Mouse (Mus musculus): Measurements from ENCODE around the gene Klhdc8a. TPM values are rescaled to one million over a fixed set of nuclear protein-coding genes. Genes with fewer than 3 reads are reported as not detected.

The Klhdc8a gene
- total and polyA plus RNA-seq, 3 experiments = not detected

DNA sequence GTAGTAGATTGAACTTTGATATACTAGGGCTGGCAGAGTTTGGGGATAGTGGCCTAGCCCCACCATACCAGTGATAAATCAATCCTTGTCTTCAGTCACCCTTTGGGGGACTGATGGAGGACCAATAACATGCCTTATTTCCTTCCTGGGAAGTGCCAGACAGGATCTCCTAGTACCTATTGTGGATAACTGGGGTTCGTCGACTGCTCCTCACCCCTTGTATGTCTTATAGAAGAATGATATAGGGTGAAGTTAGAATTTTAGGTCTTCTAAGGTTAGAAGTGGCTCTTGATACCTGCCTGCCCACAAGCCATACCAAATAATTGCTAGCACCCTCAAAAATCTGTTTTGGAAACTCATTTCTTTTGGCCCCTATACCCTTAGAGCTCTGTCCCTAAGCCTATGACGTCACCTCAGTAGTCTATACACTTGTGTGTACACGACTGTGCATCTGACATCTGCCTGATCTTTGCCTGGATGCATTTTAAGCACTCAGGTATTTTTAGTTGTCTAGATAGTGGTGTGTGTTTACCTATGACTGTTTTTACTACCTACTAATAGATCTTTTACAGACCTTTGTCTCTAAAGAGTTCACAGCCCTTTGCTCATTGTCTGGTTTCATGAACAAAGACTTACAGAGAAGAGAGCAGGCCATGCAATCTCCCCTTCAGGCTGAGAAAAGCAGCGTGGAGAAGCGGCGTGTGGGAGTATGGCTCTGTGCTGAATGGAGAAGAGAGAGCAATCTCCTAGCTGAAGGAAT is 23.6 kb downstream of the Klhdc8a start:
- H3K79me2 ChIP-seq (replicated peaks; ENCODE audit: control insufficient read depth, extremely low read depth, insufficient read depth, poor library complexity, severe bottlenecking) = no peaks in the 10 kb centered on the region
- no peak overlapping the region for H3K4me3 ChIP-seq (replicated peaks in 1 of 3; ENCODE audit: low read depth in 2 of 3, low read length in 2 of 3, poor library complexity in 1 of 3)
- no peaks in the 10 kb centered on the region for H3K9me3 ChIP-seq (replicated peaks; ENCODE audit: low read length)
- peaks cover 0 to 8% of the 10 kb centered on the region in 2 experiments; a peak in 3 of 4 replicates for H3K4me1 ChIP-seq (ENCODE audit: control insufficient read depth in 1 of 2, insufficient read depth in 2 of 2)
- peaks cover 2% of the 10 kb centered on the region for H3K27me3 ChIP-seq (replicated peaks)
- DNase-seq (ENCODE audit: extremely low read depth) = no peak
- dilution Hi-C loops (cut with MboI; ENCODE audit: extremely low pct_ligation_motif_present, extremely low pct_unique_long_range_greater_than_20kb, low sequenced_read_pairs) (no loop called here), in situ Hi-C loops (cut with MboI; ENCODE audit: low pct_ligation_motif_present, low pct_unique_long_range_greater_than_20kb, low sequenced_read_pairs) (no loop called here)
- no peak overlapping the region for H3K9ac ChIP-seq (ENCODE audit: insufficient read depth, low read depth)
- no peaks in the 10 kb centered on the region for H3K36me3 ChIP-seq (replicated peaks in 1 of 2; ENCODE audit: control insufficient read depth in 1 of 2, insufficient read depth in 1 of 2, low read length in 1 of 2)
- no peak overlapping the region for H3K4me2 ChIP-seq (ENCODE audit: insufficient read depth, low read depth, poor library complexity, severe bottlenecking)
- H3K27ac ChIP-seq (ENCODE audit: insufficient read depth, low read depth) = no peak overlapping the region
- TF ChIP-seq BHLHE40 (IDR thresholded peaks at IDR 0.05; ENCODE audit: low read depth, low read length) = no peak
- TF ChIP-seq E2F4 (IDR thresholded peaks at IDR 0.05; ENCODE audit: insufficient replicate concordance, low read depth, low read length) = no peak
- no peak for TF ChIP-seq CHD2 (IDR thresholded peaks at IDR 0.05; ENCODE audit: low read length)
- no peak for TF ChIP-seq ZMIZ1 (IDR thresholded peaks at IDR 0.05; ENCODE audit: low read depth, low read length)
- no peak for TF ChIP-seq CTCF (conservative IDR thresholded peaks at IDR 0.05 in 1 of 2, IDR thresholded peaks at IDR 0.05 in 1 of 2; ENCODE audit: low read depth in 2 of 2, low read length in 2 of 2)
- no peak for TF ChIP-seq JUND (conservative IDR thresholded peaks at IDR 0.05; ENCODE audit: low read depth, low read length)
- no peak for TF ChIP-seq GABPA (IDR thresholded peaks at IDR 0.05; ENCODE audit: insufficient replicate concordance, low read depth, low read length)
- TF ChIP-seq MAX (IDR thresholded peaks at IDR 0.05; ENCODE audit: low read length) = no peak

DNA sequence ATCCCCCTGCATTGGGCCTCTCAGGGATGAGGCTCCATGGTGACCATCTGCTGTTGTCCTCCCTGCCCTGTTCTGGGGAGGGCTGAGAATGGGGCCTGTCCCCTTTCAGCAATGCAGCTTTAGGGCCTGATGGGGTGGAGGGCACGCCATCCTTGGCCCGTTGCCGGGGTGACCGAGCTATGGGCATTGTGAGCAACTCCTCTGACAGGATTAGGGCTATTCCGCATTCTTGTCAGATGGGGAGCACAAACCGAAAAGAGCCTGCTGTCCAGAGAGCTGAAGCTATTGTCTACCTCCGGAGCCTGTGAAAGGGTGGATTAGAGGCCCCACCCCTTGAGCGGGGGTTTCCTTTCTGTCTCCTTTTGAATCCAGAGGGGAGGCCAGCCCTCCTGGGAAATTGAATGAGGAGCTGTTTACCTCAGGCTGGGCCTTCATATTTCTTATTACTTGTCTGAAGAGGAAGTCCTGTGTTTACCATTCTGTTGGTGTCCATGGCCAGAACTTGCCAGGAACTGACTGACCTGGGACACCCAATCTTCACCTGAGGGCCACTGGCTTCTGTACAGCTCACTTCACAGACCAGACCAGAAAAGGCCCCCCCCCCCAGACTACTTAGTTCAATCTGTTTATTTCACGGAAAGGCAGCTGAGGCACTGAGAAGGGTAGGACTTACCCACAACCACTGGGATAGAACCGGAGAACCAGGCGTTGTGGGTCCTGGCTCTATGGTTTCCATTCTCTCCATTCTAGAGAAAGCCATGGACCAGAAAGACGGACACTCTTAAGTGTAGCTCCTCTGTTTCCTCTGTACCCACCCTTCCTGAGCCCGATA is 24.5 kb downstream of the Klhdc8a start:
- no peaks in the 10 kb centered on the region for H3K79me2 ChIP-seq (replicated peaks; ENCODE audit: control insufficient read depth, extremely low read depth, insufficient read depth, poor library complexity, severe bottlenecking)
- no peaks in the 10 kb centered on the region for H3K36me3 ChIP-seq (replicated peaks in 1 of 2; ENCODE audit: control insufficient read depth in 1 of 2, insufficient read depth in 1 of 2, low read length in 1 of 2)
- H3K27ac ChIP-seq (ENCODE audit: insufficient read depth, low read depth) = no peak overlapping the region
- no peak for TF ChIP-seq NRF1 (IDR thresholded peaks at IDR 0.05; ENCODE audit: low read depth, low read length)
- no peak for TF ChIP-seq BHLHE40 (IDR thresholded peaks at IDR 0.05; ENCODE audit: low read depth, low read length)
- TF ChIP-seq KAT2A (IDR thresholded peaks at IDR 0.05; ENCODE audit: insufficient replicate concordance, low read length) = no peak
- TF ChIP-seq ETS1 (conservative IDR thresholded peaks at IDR 0.05; ENCODE audit: low read depth, low read length) = no peak
- TF ChIP-seq SMC3 (IDR thresholded peaks at IDR 0.05; ENCODE audit: low read depth, low read length) = no peak
- no peak for TF ChIP-seq ZC3H11A (IDR thresholded peaks at IDR 0.05; ENCODE audit: low read depth, low read length)
- no peak for TF ChIP-seq ZNF384 (IDR thresholded peaks at IDR 0.05; ENCODE audit: low read depth, low read length)
- no peak for TF ChIP-seq POLR2A (IDR thresholded peaks at IDR 0.05; ENCODE audit: low read depth, low read length)
- TF ChIP-seq GABPA (IDR thresholded peaks at IDR 0.05; ENCODE audit: insufficient replicate concordance, low read depth, low read length) = no peak
- TF ChIP-seq PAX5 (IDR thresholded peaks at IDR 0.05; ENCODE audit: low read length) = no peak
- no peak for TF ChIP-seq MAZ (IDR thresholded peaks at IDR 0.05; ENCODE audit: low read depth, low read length)
- TF ChIP-seq CTCF (conservative IDR thresholded peaks at IDR 0.05 in 1 of 2, IDR thresholded peaks at IDR 0.05 in 1 of 2; ENCODE audit: low read depth in 2 of 2, low read length in 2 of 2) = no peak
- TF ChIP-seq TBP (conservative IDR thresholded peaks at IDR 0.05; ENCODE audit: low read depth, low read length) = no peak
- H3K27me3 ChIP-seq (replicated peaks) = peaks cover 2% of the 10 kb centered on the region
- no peak for DNase-seq (ENCODE audit: extremely low read depth)
- in situ Hi-C loops (cut with MboI; ENCODE audit: low pct_ligation_motif_present, low pct_unique_long_range_greater_than_20kb, low sequenced_read_pairs) = no loop called here
- H3K4me2 ChIP-seq (ENCODE audit: insufficient read depth, low read depth, poor library complexity, severe bottlenecking) = no peak overlapping the region
- H3K4me3 ChIP-seq (replicated peaks in 1 of 3; ENCODE audit: low read depth in 2 of 3, low read length in 2 of 3, poor library complexity in 1 of 3) = no peak overlapping the region
- dilution Hi-C loops (cut with MboI; ENCODE audit: extremely low pct_ligation_motif_present, extremely low pct_unique_long_range_greater_than_20kb, low sequenced_read_pairs) = no loop called here
- H3K9me3 ChIP-seq (replicated peaks; ENCODE audit: low read length) = no peaks in the 10 kb centered on the region
- H3K4me1 ChIP-seq (ENCODE audit: control insufficient read depth in 1 of 2, insufficient read depth in 2 of 2) = peaks cover 0 to 8% of the 10 kb centered on the region in 2 experiments; a peak in 3 of 4 replicates
- no peak overlapping the region for H3K9ac ChIP-seq (ENCODE audit: insufficient read depth, low read depth)
